Mouse (Mus musculus) urinary bladder, postnatal 4 days (tissue): ENCODE measurements around the gene Olfr1044.
"Not testable (repeated sequence)": the region's sequence is repeated elsewhere in the genome, so short reads cannot be mapped to it uniquely, and the experiment has no call there.

Experiments used
- DNase-seq, 2 experiments: peaks; one replicate each; pipeline ENCODE4 v3.0.0; 2021 to 2022; ENCODE audit warnings: low spot score in 2 of 2

The Olfr1044 gene

DNA sequence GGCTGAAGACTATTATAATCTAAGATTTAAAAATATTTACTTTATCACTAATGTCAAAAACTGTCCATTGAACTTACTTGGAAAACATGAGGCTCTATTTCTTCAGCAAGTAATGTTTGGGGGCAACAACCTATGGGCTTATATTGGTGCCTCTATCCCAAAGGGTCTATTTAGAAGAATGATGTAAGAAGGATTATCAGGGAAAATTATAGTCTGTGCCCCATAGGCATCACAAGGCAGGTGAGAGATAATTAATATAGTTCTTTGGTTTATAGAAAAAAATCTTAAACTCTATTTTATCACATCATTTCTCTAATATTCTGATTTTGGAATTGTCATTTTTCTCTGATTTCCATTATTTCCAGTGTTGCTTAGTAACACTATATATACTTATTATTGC lies at the start of gene Olfr1044:
Olfr1044 (minus strand) TSS at position 101 of the 400 bp plus-strand sequence.
- no peak for DNase-seq

- no peak for DNase-seq
Observed at GRCm38 (mm10) chr2:86219214-86219613, 41.6 kb upstream of the Olfr1044 start, which contains the start of gene Olfr1046. Olfr1046 (minus strand) TSS chr2:86219314.

- DNase-seq = no peak
Observed at GRCm38 (mm10) chr2:86202909-86203308, 25.3 kb upstream of the Olfr1044 start, which contains the start of gene Olfr1045. Olfr1045 (minus strand) TSS chr2:86203009.

- DNase-seq = no peak
Observed at GRCm38 (mm10) chr2:86195863-86196262, 18.2 kb upstream of the Olfr1044 start.

- DNase-seq = no peak
Observed at GRCm38 (mm10) chr2:86185583-86185982, 8.0 kb upstream of the Olfr1044 start, which contains the start of gene Olfr52. Olfr52 (minus strand) TSS chr2:86185683.

- DNase-seq = no peak
Observed at GRCm38 (mm10) chr2:86179950-86180349, 2.3 kb upstream of the Olfr1044 start.

DNA sequence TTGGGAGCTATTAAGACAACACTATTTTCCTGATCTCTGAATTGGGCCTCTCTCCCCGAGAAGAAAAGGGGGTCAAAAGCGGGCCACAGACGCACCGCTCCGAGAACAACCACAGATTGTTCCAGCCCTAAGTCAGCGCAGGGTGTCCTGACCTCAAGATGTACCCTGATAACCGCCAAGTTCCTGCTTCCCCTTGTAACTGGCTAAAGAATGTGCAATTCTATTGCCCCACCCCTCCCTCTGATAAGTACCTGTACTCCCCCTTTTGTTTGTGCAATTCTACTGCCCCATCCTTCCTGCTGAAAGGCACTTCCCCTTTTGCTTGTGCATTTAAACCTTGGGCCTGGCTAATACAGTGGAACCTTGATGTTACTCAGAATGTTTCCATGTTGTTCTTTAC lies 2.2 kb downstream of the Olfr1044 start:
- not testable (repeated sequence) for DNase-seq

GRCm38 (mm10) chr2:86167422-86167821 lies 10.2 kb downstream of the Olfr1044 start, which contains the start of gene Olfr1043:
Olfr1043 (minus strand) TSS chr2:86167522.
- DNase-seq = no peak

DNA sequence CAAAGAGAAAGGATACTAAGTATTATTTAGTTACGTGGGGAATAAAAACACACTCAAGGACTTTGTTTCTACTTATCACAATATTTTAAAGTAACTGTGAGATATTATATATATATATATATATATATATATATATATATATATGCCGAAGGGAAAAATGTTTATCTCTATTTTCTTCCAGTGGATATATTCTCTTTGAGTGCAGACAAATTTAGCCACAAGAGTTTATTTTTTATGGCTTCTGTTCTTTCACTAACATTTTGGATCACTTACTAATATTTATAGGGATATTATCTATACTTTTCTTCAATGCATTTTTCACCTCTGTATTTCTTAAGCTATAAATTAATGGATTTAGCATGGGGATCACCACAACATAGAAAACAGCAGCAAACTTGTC lies 15.9 kb downstream of the Olfr1044 start, which contains the start of gene Olfr1042:
Olfr1042 (minus strand) TSS at position 101 of the 400 bp plus-strand sequence.
- no peak for DNase-seq

GRCm38 (mm10) chr2:86146632-86147031 lies 31.0 kb downstream of the Olfr1044 start, which contains the start of gene Olfr1040:
Olfr1040 (minus strand) TSS chr2:86146732.
- DNase-seq = no peak

DNA sequence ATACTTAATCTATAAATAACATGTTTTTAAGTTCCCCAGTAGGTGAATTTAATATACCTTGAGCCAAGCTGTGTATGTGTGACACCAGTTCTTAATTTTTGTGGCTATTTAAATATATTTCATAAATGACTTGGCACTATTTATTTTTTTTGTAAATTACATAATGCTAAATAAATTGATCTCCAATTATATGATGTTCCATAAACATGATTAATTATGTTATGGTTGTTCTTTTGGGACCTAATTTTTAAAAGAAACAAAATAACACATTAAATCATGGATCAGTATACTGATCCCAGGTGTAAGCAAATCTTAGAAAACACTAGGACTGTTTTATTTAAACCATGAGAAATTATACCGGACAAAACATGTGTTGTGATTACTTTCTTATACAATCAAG lies 41.8 kb downstream of the Olfr1044 start, which contains the start of gene Olfr1039:
Olfr1039 (minus strand) TSS at position 101 of the 400 bp plus-strand sequence.
- DNase-seq = no peak
